Mouse (Mus musculus): ENCODE results near the gene Prickle2.

Prickle2 gene

GRCm38 (mm10) chr6:92589381-92590065 lies 116.4 kb downstream of the Prickle2 start:
- no peak for DNase-seq (ENCODE audit: low read depth, low spot score)

DNA sequence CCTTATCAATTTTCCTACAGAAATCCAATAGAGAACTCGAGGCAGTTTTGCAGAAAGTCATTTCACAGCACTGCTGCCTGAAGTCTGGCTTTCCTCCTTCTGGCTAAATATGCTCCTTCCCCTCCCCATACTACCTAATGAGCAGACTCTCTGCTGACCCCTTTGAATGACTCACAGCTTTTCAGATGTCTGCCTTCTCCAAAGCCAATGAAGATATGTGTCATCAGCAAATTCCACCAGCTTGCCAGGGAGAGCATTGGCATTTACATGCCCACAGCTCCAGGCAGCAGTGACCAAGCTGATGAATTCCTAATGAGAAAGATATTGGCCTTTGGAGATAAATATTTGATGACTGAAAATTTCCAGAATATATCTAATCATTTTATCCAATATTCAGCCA lies 121.9 kb downstream of the Prickle2 start:
- no peak for DNase-seq (ENCODE audit: low read depth, low spot score)

DNA sequence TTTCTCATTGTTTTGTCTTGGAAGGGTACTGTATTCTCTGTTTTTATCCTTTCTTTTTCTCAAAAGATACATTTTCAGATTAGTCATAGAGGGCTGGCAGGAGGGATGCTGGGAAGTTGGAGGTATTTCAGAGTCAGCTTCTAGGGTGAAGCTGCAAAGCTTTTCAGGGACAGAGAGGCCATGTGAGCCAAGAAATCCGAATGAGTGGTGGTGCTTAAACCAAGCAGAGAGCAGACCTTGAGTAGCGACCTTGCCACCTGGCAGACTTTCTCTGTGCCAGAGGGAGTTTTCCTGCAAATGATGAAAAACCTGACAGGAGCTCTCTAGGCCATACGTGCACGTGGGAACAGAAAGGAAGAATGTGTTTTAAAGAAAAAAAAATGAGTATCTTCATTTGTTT lies 130.7 kb downstream of the Prickle2 start:
- DNase-seq (ENCODE audit: low read depth, low spot score), result no peak

GRCm38 (mm10) chr6:92572139-92572538 lies 133.8 kb downstream of the Prickle2 start:
- no peak for DNase-seq (ENCODE audit: low read depth, low spot score)

DNA sequence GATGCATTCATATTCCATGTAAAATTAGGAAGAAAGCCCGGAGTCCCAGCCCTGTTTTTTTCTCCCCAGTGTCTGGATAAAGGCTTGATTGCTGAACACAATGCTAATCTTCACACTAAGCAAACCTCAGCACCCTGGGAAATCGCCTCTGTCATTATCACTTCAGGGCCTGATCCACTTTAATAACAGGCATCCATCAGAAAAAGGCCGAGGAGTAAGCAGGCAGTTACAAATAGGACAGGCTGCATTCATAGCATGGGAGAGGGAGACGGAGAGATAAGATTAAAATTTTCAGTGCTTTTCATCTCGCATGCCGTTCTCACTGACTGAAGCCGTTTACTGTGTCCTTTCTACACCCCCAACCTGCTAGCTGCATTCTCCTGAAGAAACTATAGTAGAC lies 135.9 kb downstream of the Prickle2 start:
- peak; percentile 15 for DNase-seq (ENCODE audit: low read depth, low spot score)

GRCm38 (mm10) chr6:92569283-92569682 lies 136.7 kb downstream of the Prickle2 start:
- peak; percentile 10 for DNase-seq (ENCODE audit: low read depth, low spot score)

GRCm38 (mm10) chr6:92559261-92559660 lies 146.7 kb downstream of the Prickle2 start:
- DNase-seq (ENCODE audit: low read depth, low spot score), result peak; percentile 63

GRCm38 (mm10) chr6:92555675-92556074 lies 150.3 kb downstream of the Prickle2 start:
- DNase-seq (ENCODE audit: low read depth, low spot score), result no peak

- no peak for DNase-seq (ENCODE audit: low read depth, low spot score)
These were observed 152.9 kb downstream of the Prickle2 start for GRCm38 (mm10) chr6:92553086-92553485.

DNA sequence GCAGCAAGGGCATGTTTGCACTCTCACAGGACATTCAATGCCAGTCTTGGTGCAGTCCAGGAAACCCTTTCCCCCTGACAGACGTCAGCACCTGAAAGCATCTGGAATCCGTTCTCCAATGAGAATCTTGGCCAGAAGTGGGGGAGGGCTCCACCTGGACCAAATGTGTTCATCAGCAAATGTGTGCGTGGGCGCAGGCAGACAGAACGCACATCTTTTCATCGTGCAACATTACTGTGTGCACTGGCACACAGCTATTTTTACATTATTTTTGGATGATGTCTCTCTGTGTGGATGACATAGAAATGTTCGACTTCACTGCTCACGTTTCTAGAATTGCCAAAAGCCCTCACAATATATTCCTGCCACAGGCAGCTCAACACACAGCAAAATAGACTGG lies 156.7 kb downstream of the Prickle2 start:
- no peak for DNase-seq (ENCODE audit: low read depth, low spot score)

DNA sequence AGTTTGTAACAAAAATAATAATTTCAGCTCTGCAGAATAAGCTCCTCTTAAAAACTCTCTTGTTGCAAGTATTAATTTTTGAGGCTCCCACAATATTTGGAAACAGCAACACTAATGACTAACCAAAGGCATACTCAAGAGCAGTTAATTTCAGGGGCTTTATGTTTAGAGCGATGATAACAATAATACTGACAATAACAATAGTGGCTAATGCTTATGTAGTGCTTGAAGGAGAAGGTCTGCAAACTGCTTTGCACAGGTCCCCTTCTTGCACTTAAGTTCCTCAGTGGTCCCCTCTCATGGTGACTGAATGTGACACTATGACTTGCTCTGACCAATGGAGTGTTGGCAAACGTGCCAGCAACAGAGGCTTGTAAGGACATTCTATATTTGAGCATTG lies 160.8 kb downstream of the Prickle2 start:
- no peak for DNase-seq (ENCODE audit: low read depth, low spot score)

GRCm38 (mm10) chr6:92543825-92544224 lies 162.1 kb downstream of the Prickle2 start:
- no peak for DNase-seq (ENCODE audit: low read depth, low spot score)

GRCm38 (mm10) chr6:92542402-92543101 lies 163.4 kb downstream of the Prickle2 start:
- no peak for DNase-seq (ENCODE audit: low read depth, low spot score)

DNA sequence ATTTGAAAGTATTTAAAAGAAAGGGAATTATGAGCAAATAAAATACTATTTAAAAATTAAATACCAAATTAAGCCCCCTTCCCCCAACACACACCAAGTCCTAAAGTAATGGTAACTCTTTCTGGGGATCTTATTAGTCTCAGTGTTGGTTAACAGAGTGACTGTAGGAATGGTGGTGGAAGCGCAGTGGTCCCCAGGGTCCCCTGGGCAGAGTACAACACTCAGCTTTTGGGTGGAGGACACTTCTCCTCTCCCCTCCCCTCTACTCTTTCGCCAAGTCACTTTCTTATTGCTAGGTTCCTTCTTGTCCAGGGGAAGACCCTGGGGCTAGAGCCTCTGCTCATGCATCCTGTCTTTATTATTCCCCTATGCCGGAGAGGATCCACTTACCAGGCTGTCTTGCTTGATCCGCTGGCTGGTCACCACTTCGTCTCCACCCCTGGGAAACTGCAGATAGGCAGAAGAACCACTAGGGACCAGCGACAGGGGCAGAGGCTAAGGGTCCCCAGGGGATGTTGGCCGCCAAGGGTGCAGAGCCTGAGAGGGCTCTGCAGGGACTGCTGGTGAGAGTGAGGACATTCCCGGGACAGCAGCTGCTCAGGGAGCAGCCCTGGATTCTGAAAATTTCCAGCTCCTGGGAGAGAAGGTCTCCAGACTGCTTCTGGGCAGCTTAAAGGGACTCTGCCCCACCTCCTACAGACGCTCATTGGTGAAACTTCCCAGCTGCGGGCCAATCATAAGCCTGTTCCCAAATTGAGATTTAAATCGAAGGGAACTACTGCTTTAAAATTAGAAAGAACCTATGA lies 171.5 kb downstream of the Prickle2 start:
- peak; percentile 58 for DNase-seq (ENCODE audit: low read depth, low spot score)

- DNase-seq (ENCODE audit: low read depth, low spot score), result no peak
These were observed 172.5 kb downstream of the Prickle2 start for GRCm38 (mm10) chr6:92533306-92534063.

- DNase-seq (ENCODE audit: low read depth, low spot score), result no peak
These were observed 173.1 kb downstream of the Prickle2 start for GRCm38 (mm10) chr6:92532896-92533295.

DNA sequence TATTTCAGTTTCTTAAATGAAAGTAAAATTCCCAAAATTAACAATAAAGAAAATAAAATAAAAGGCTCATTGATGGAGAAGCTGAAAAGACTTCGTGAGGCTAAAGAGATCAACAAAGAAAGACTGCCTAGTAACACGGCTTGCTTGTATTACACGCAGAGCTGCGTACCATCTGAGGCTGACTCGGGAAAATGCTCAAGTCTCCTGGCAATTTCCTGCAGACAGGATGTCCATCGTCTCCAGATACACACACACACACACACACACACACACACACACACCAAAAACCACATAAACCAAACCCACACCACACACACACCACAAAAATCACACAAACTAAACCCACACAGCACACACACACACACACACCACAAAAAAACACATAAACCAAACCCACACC lies 173.6 kb downstream of the Prickle2 start:
- DNase-seq (ENCODE audit: low read depth, low spot score), result no peak

GRCm38 (mm10) chr6:92526212-92526611 lies 179.7 kb downstream of the Prickle2 start:
- DNase-seq (ENCODE audit: low read depth, low spot score), result no peak

GRCm38 (mm10) chr6:92525646-92526045 lies 180.3 kb downstream of the Prickle2 start:
- DNase-seq (ENCODE audit: low read depth, low spot score), result no peak

- DNase-seq (ENCODE audit: low read depth, low spot score), result no peak
These were observed 184.4 kb downstream of the Prickle2 start for GRCm38 (mm10) chr6:92521526-92522075.

DNA sequence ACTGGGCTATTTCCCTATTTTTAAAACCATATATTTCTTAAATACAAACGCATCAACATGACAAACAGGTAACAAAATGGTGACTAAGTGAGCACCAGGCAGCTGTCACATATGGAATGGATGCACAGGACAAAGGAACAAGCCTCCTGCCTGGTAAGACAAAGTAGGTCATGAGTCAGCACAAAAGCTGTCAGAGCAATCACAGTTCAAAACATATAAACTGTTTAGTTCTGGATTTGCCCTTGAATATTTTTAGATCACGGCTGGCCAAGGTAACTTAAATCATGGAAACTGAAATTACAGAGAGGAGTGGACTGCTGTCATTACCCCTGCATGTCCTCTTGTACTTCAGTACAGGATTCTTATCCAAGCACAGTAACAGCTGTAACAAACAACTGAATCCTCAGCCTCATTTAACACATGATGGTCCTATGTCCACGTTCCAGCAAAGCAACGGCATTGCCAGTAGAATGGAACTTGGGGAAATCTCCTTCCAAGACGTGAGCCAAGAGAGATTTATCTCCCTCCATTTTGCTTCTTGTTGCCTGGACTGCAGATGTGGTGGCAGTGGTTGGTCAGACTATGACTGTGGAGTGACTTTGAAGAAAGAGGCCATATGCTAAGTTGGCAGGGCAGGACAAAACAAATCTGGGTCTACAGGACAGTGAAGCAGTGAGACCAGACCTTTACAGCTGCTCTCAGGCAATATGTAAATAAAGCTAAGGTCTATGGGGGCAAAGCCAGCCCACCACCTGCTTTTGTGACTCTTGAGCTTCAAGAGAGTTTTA lies 185.7 kb downstream of the Prickle2 start:
- DNase-seq (ENCODE audit: low read depth, low spot score), result no peak

Measured in ZHBTc4 (cell line).